Mouse (Mus musculus) small intestine, adult 2 months (tissue): ENCODE data around the gene Csrnp3.

Source experiments
- CTCF ChIP-seq: fragments of 200-500 bp; IDR thresholded peaks from 2 replicates; pipeline ENCODE4 v1.5.1; 2012; ENCODE audit warnings: low read depth, mild to moderate bottlenecking, control low read depth, inconsistent platforms, low read length, moderate library complexity, mixed read lengths; ENCODE audit not compliant: insufficient replicate concordance, insufficient read length; ENCODE audit errors: extremely low read depth
- POLR2A ChIP-seq: fragments of 200-500 bp; IDR thresholded peaks from 2 replicates; pipeline ENCODE4 v1.6.1; 2012; ENCODE audit warnings: low read depth, mild to moderate bottlenecking, control low read depth, inconsistent platforms, low read length, moderate library complexity

DNA sequence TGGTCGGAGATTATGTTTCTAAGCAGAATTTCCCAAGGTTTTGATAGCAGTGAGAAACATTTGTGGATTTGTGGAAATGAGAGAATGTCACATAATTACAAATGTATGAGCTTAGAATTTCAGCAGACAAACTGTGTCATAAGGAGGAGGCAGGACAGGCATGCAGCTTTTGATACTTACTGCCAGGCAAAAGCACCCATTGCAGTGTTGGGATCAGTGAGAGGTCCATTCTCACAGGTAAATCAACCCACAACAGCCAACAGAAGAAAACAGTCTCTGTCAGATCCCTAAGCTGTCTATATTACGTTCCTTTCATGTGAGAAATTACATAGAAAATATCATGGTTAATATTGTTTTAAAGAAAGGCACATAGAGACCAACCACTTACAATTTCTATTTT lies 19.3 kb upstream of the Csrnp3 start:
- TF ChIP-seq POLR2A = no peak
- no peak for TF ChIP-seq CTCF
